Mouse (Mus musculus) olfactory bulb, adult 2 months (tissue): ENCODE results near the gene Lrrc49. TPM values are rescaled to one million over a fixed set of nuclear protein-coding genes. Genes with fewer than 3 reads are reported as not detected.
A peak's percentile ranks its signal among the peaks of the same experiment; 100 is the strongest.

Experiments
- H3K27ac ChIP-seq: fragments of 200-500 bp; 2 replicates; pipeline ENCODE4 v1.5.1; 2012; ENCODE audit warnings: low read depth, low read length; ENCODE audit not compliant: insufficient read depth
- H3K4me1 ChIP-seq: fragments of 200-500 bp; 2 replicates; pipeline ENCODE4 v1.6.1; 2012; ENCODE audit warnings: low read length; ENCODE audit not compliant: control insufficient read depth, insufficient read depth
- H3K4me3 ChIP-seq: fragments of 200-500 bp; 2 replicates; pipeline ENCODE4 v1.5.1; 2012; ENCODE audit warnings: mild to moderate bottlenecking, low read depth, low read length, moderate library complexity; ENCODE audit not compliant: insufficient read depth
- CTCF ChIP-seq: fragments of 200-500 bp; IDR thresholded peaks from 2 replicates; pipeline ENCODE4 v1.5.1; 2012; ENCODE audit warnings: low read depth, mild to moderate bottlenecking, low read length, moderate library complexity; ENCODE audit not compliant: insufficient read depth
- POLR2A ChIP-seq: fragments of 200-500 bp; IDR thresholded peaks from 2 replicates; pipeline ENCODE4 v1.6.1; 2012; ENCODE audit warnings: mild to moderate bottlenecking, low read depth, low read length, moderate library complexity; ENCODE audit not compliant: insufficient read depth
- WGBS: fragments of 180-500 bp; shearing (Covaris S2); methylation state at CpG from one replicate; pipeline ENCODE4 v1.1.7; 2018; 5-methylcytosine and 5-hydroxymethylcytosine counted together
- polyA plus RNA-seq: library from polyadenylated mRNA; stranded (reverse); fragments of >200 nt; gene quantifications from 2 replicates; pipeline ENCODE4 v1.2.4, GENCODE M21; 2012; ENCODE audit warnings: low replicate concordance; ENCODE audit not compliant: missing spikeins, insufficient read depth, insufficient read length

Lrrc49 gene
- polyA plus RNA-seq, 1 experiment = not detected

DNA sequence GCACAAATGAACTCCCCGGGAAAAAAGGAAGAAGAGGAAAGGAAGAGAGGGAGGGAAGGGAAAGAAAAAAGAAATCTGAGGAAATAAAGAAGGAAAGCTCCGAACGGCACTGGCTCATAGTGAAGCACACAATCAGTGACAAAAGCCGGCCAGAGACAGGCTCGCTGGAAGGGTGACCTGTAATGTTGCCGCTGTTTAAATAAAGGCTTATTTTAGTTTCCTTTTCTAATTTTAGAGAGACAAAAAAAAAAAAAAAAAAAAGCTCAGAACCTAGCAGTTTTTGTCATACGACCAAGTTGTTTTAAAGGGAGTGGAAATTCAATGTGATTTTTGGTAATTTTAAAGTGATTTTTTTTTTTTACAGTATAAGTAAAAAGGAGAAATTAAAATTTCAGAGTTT, 71.6 kb downstream of the Lrrc49 start:
- Histone ChIP-seq H3K4me1 (peaks cover 3% of the 10 kb centered on the region), H3K27ac (no peak overlapping the region), H3K4me3 (no peak overlapping the region)
- 26% methylated on average over 7 of the region's 7 CpGs for WGBS
- TF ChIP-seq CTCF (no peak), POLR2A (no peak)

DNA sequence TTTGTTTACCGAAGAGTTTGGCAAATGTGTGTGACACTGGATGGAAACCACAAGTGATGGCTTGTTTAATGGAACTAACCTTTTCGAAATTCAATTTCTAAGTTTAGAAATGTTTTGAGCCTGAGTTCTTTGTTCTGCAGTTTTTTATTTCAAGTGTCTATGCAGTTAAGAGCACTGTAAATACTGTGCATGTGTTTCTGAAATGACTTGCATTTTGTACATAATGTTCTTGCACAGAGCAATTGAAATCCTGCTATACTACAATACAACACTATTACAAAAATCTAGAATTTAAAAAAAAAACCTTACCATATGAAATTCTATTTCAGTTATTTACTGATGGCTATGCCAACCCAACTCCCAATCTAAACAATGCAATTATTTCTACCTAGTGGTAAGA, 75.7 kb downstream of the Lrrc49 start:
- peaks cover 3% of the 10 kb centered on the region for H3K4me1 ChIP-seq
- no peak overlapping the region for H3K4me3 ChIP-seq
- TF ChIP-seq CTCF = no peak
- no peak for TF ChIP-seq POLR2A
- no peak overlapping the region for H3K27ac ChIP-seq
- 65% methylated on average over 2 of the region's 2 CpGs for WGBS

DNA sequence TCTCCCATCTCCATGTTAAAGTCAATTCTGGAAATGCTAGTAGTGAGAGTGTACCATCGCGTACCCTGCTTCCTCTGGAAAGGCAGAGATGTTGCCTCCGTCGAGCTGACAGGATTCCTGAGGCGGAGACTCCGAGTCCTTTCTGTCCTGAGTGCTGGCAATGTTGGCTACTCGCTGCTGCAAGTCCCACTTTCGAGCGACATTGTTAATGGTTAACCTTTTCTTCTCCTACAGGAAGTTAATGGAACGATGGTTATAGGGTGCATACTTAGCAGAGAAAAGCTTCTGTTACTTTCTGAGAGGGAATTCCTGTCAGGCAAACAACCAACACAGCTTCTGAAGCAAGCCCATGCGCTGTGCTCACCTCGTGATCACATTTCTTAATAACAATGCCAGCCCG, 77.8 kb downstream of the Lrrc49 start:
- no peak overlapping the region for H3K4me3 ChIP-seq
- WGBS = 71% methylated on average over 13 of the region's 13 CpGs
- H3K27ac ChIP-seq = no peak overlapping the region
- TF ChIP-seq POLR2A = no peak
- no peaks in the 10 kb centered on the region for H3K4me1 ChIP-seq

DNA sequence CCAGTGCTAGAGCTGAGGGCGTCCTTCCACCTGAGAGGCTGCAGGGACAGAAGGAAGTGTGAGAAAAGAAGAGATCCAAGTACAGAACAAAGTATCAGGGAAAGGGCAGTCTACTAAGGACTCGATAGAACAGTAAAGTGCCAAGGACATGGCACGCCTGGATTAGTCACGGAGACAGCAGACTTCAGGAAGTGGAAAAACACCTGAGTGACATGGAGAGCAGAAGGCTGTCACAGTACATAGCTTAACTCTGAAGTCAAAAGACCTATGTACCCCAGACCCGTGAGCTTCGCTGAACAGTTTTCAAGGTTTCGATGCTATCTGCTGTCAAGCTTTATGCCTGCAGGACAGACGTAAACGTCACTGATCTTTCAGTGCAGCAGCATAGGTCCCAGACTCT, 79.1 kb downstream of the Lrrc49 start:
- H3K27ac ChIP-seq = no peak overlapping the region
- H3K4me1 ChIP-seq = no peaks in the 10 kb centered on the region
- H3K4me3 ChIP-seq = no peak overlapping the region
- TF ChIP-seq POLR2A = no peak
- 96% methylated on average over 9 of the region's 9 CpGs for WGBS

DNA sequence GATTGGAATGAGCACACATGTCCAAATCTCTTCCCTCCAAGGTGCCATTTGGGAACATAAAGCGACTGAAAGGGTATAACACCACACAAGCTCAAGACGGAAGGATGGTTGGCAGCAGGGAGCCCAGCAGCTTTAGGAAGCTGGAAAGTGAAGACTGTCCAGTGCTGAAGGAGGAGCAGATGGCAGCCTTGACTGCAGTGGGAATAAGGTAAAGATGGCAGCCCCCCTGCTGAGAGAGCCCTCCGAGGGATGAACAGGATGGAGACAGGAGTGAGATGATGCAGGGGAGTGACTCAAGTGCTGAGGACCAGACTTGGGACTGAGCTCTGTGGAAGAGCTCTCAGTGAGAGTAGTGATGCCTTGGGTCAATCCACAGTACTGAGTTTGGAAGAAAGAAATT, 79.9 kb downstream of the Lrrc49 start:
- TF ChIP-seq CTCF (no peak), POLR2A (no peak)
- no peaks in the 10 kb centered on the region for H3K4me1 ChIP-seq
- 91% methylated on average over 3 of the region's 3 CpGs for WGBS

DNA sequence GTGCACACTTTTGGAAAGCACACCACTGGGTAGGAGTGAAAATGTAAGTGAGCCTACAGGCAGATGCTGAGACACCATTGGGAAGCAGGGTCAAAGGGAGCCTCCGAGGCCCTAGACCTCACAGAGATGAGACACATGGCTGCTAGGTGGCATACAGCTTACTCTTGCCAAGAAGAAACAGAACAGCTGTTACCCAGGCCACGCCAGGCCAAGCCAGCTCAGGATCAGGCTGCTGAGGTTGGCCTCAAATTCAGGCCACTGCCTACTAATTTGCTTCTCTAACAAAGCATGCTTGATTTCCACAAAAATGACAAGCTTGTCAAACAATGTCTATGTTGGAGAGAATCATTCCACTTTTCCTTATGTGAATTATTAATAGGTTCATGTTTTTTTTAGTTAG, 83.0 kb downstream of the Lrrc49 start:
- peaks cover 4% of the 10 kb centered on the region; the same call in 1 of the 2 replicates for H3K4me1 ChIP-seq
- no peak for TF ChIP-seq POLR2A
- no peak for TF ChIP-seq CTCF
- 67% methylated on average over 2 of the region's 2 CpGs for WGBS
- H3K4me3 ChIP-seq = no peak overlapping the region
- no peak overlapping the region for H3K27ac ChIP-seq

More for the DNA sequence above, 79.9 kb downstream of the Lrrc49 start:
- Histone ChIP-seq H3K27ac (no peak overlapping the region), H3K4me3 (no peak overlapping the region)

GRCm38 (mm10) chr9:60601936-60602335, 86.0 kb downstream of the Lrrc49 start:
- Histone ChIP-seq H3K27ac (no peak overlapping the region), H3K4me1 (peaks cover 4% of the 10 kb centered on the region; the same call in 1 of the 2 replicates), H3K4me3 (no peak overlapping the region)
- WGBS = 79% methylated on average over 10 of the region's 10 CpGs
- TF ChIP-seq CTCF (no peak), POLR2A (no peak)

DNA sequence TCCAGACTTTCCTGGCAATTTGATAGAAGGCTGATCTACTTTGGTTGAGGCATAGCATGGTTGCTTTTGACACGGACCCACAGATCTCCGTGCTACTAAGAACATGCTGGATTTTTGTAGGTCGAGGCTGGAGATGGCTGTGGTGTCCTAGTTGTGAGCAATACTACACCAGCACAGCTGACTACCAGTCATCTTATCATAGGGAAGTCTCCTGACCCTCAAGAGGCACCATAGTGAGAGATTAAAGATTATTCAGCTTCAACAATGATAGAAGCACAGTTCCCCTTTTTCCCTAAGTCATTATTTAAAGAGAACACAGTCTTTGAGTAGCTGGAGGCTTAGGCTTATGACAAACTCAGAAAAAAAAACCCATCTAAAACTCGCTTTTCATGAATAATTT, 87.7 kb downstream of the Lrrc49 start:
- Histone ChIP-seq H3K4me3 (no peak overlapping the region), H3K27ac (no peak overlapping the region), H3K4me1 (peaks cover 4% of the 10 kb centered on the region; the same call in 1 of the 2 replicates)
- WGBS = 78% methylated on average over 4 of the region's 4 CpGs
- TF ChIP-seq CTCF (no peak), POLR2A (no peak)

GRCm38 (mm10) chr9:60599489-60599888, 88.5 kb downstream of the Lrrc49 start:
- no peak overlapping the region for H3K27ac ChIP-seq
- 68% methylated on average over 2 of the region's 2 CpGs for WGBS
- no peak overlapping the region for H3K4me3 ChIP-seq
- no peak for TF ChIP-seq POLR2A
- TF ChIP-seq CTCF = no peak
- H3K4me1 ChIP-seq = peaks cover 4% of the 10 kb centered on the region; the same call in 1 of the 2 replicates

DNA sequence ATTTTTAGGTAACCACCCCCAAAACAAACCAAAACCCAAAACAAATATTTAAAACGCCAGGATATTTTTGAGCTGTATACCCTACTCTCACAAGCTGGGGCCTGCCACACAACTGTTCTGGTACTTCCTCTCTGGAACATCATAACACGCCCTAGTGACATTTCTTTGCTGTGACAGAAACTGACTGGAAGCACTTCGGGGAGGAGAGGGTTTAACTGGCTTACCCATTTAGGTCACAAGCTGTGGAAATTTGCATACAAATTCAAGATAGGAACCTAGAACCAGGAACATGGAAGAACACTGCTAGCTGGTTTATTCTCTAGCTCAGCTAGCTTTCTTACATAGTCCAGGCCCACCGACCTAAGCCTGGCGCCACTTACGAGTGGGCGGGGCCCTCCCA, 92.6 kb downstream of the Lrrc49 start:
- TF ChIP-seq CTCF (no peak), POLR2A (no peak)
- Histone ChIP-seq H3K4me3 (no peak overlapping the region), H3K27ac (no peak overlapping the region), H3K4me1 (0 out of 2 replicates have a peak, but pooled peaks cover 3% of the 10 kb centered on the region)
- 71% methylated on average over 7 of the region's 7 CpGs for WGBS

- 0 out of 2 replicates have a peak, but pooled peaks cover 3% of the 10 kb centered on the region for H3K4me1 ChIP-seq
- 66% methylated on average over 6 of the region's 6 CpGs for WGBS
- no peak overlapping the region for H3K4me3 ChIP-seq
- 0 out of 2 replicates have a peak overlapping the region, but pooled peaks have one; percentile 5 for H3K27ac ChIP-seq
- TF ChIP-seq CTCF = no peak
These were observed 95.0 kb downstream of the Lrrc49 start for GRCm38 (mm10) chr9:60592974-60593373.
